Mouse (Mus musculus) embryonic stem cell, embryonic (primary cell): Measurements from ENCODE around the gene Hmgb1.

Experiments
- CTCF ChIA-PET, 4 experiments: fragments of 300-600 bp in 2 of 4; fragments of 350-600 bp in 2 of 4; sonication (Branson Sonifier 250); formaldehyde crosslinking; loops; one replicate each; lab custom pipeline; 2022; ENCODE audit warnings: inconsistent platforms in 2 of 4; lab: Charles Lee
- POLR2A ChIA-PET, 4 experiments: fragments of 300-600 bp in 2 of 4; fragments of 350-600 bp in 2 of 4; sonication (Branson Sonifier 250); formaldehyde crosslinking; loops; one replicate each; lab custom pipeline; 2022; ENCODE audit warnings: antibody characterized with exemption in 4 of 4, inconsistent platforms in 1 of 4; lab: Charles Lee

The Hmgb1 gene

DNA sequence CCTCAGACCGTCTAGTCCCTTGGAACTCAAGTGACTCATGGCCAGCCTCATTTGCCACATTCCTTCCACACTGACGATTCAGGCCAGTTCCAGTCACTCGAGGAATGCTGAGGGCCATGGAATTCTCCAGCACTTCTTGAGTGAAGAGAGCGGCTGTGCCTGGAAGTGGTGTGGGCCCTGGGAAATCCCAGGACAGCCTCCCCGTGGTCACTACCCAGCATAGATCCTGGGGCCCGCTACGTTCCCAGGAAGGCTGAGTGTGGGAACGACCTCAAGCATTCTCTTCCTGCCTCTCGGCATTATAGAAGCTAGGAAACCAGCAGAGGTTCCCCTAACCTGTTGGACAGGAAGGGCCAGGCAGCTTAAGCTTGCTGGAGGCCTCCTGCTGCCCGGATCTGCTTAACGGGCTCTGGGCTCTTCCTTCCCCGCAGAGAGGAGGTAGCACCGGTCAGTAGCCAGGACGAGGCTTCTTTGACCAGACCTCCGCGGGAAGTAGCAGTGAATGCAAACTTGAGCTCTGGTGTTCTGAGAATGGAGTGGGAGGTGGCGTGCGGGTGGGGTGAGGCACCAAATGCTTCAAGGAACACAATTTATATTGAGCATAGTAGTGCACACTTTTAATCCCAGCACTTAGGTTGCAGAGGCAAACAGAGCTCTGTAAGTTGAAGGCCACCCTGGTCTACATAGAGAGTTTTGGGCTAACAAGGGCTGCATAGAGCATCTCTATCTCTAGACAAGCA is 105.1 kb downstream of the Hmgb1 start:
- ChIA-PET POLR2A (interaction anchor here in 2 of 4 experiments (0.6 to 2.2 kb wide), 4 partner anchors 34 to 582 kb away, joined by 3 to 6 read pairs (median 4); no protein-coding TSS in a partner anchor), CTCF (interaction anchor here in 3 of 4 experiments (0.7 kb wide), 3 partner anchors 15 to 23 kb away, joined by 3 to 4 read pairs (median 3); no protein-coding TSS in a partner anchor)

- ChIA-PET POLR2A (interaction anchor here in 2 of 4 experiments (0.6 to 0.8 kb wide), 3 partner anchors 11 to 512 kb away, joined by 3 to 4 read pairs (median 3); no protein-coding TSS in a partner anchor), CTCF (interaction anchor here in 1 of 4 experiments (0.6 kb wide), 1 partner anchor 29 kb away, joined by 3 read pairs; no protein-coding TSS in a partner anchor)
Measured at GRCm38 (mm10) chr5:149077136-149077535, 107.2 kb downstream of the Hmgb1 start.

DNA sequence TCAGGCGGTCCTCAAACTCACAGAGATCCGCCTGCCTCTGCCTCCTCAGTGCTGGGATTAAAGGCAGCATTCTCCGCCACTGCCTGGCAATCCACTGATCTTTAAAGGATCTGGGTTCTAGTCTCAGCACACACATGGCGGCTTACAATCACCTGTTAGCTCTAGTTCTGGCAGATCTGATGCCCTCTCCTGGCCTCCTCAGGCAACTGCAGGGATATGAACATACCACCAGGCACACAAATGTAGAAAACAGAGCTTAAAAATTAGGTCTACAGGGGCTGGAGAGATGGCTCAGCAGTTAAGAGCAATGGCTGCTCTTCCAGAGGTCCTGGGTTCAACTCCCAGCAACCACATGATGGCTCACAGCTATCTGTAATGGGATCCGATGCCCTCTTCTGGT is 112.7 kb downstream of the Hmgb1 start:
- ChIA-PET POLR2A (interaction anchor here (0.5 to 1.4 kb wide), 15 partner anchors 17 to 459 kb away, joined by 3 to 15 read pairs (median 4); partner anchors contain the start of genes Hmgb1 (in 2 of the 4) and Uspl1 (in 2 of the 4)), CTCF (interaction anchor here (0.5 to 1.8 kb wide), 48 partner anchors 9 to 502 kb away, joined by 3 to 13 read pairs (median 4); partner anchors contain the start of genes Hmgb1 (in 1 of the 4) and Uspl1 (in 1 of the 4))

DNA sequence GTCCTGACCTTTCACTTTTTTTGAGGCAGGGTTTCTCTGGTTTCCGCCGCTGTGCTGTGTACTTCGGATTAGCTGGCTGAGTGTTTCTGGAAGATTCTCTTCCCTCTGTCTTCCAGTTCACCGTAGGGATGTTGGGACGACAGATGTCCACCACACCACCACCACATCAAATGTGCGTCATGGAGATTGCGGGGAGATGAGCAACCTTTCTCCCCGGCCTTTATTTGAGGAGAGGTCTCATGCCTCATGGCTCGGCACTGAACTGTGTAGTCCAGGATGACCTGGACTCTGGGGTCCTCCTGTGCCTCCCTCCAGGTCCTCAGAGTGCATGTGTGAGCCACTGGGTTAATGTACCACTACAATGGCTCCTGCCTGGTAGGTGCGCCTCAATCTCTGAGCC is 115.5 kb downstream of the Hmgb1 start:
- CTCF ChIA-PET, result interaction anchor here in 2 of 4 experiments (0.5 to 1.4 kb wide), 2 partner anchors 237 to 552 kb away, joined by 3 read pairs; no protein-coding TSS in a partner anchor
- POLR2A ChIA-PET, result interaction anchor here in 3 of 4 experiments (1.3 to 2.1 kb wide), 6 partner anchors 10 to 115 kb away, joined by 3 to 8 read pairs (median 4); partner anchors contain the start of genes Hmgb1 (in 1 of the 3) and Uspl1 (in 1 of the 3)

GRCm38 (mm10) chr5:149068247-149068740 is 116.0 kb downstream of the Hmgb1 start:
- CTCF ChIA-PET, result interaction anchor here in 3 of 4 experiments (0.5 to 1.4 kb wide), 5 partner anchors 33 to 552 kb away, joined by 3 read pairs; no protein-coding TSS in a partner anchor
- POLR2A ChIA-PET, result interaction anchor here in 3 of 4 experiments (0.7 to 2.1 kb wide), 11 partner anchors 10 to 115 kb away, joined by 3 to 8 read pairs (median 4); partner anchors contain the start of genes Hmgb1 (in 1 of the 3) and Uspl1 (in 1 of the 3)

DNA sequence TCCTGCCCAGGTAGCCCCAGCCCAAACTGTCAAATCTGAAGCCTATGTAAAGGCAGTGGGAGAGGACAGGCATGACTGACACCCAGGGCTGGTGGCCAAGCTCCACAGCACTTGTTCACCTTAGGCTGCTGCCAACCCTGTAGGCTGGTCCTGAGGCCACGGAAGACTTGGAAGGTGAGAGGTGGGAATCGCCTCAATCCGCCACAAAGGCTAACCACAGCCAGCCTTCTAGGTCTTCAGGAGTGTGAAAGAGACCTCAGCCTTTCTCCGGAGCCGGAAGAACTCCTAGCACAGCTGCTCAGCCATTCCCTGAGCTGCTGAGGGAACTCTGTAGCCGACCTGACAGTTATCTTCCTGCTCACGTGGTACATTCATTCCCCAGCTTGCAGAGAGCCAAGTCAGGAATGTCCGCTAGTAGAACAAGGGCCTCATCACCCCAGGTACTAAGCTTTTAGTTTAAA is 116.8 kb downstream of the Hmgb1 start:
- POLR2A ChIA-PET, result interaction anchor here in 2 of 4 experiments (0.7 to 2.1 kb wide), 12 partner anchors 9 to 117 kb away, joined by 3 to 8 read pairs (median 4); partner anchors contain the start of genes Hmgb1 (in 2 of the 2) and Uspl1 (in 2 of the 2)
- CTCF ChIA-PET, result interaction anchor here in 2 of 4 experiments (0.7 to 1.4 kb wide), 4 partner anchors 34 to 236 kb away, joined by 3 read pairs; no protein-coding TSS in a partner anchor

DNA sequence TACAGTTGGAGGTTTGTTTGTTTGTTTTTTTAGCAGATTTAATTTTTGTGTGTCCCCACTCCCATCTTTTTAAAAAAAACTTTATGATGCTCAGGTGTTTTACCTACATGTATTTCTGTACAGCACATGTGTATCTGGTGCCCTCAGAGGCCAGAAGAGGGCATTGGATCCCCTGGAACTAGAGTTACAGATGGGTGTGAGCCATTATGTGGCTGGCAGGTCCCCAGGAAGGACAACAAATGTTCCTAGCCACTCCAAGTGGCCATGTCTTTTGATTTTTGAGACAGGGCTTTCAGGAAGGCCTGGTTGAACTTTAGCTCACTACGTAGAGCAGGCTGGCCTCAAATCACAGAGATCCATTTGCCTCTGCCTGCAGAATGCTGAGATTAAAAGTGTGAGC is 121.5 kb downstream of the Hmgb1 start:
- CTCF ChIA-PET, result interaction anchor here in 3 of 4 experiments (0.6 to 2.3 kb wide), 4 partner anchors 9 to 1093 kb away, joined by 3 to 13 read pairs (median 4); no protein-coding TSS in a partner anchor
- POLR2A ChIA-PET, result interaction anchor here in 2 of 4 experiments (1.0 to 2.8 kb wide), 4 partner anchors 10 to 121 kb away, joined by 3 to 12 read pairs (median 4); partner anchors contain the start of genes Hmgb1 (in 1 of the 2) and Uspl1 (in 1 of the 2)

- POLR2A ChIA-PET, result interaction anchor here (0.6 to 3.4 kb wide), 50 partner anchors 8 to 564 kb away, joined by 3 to 24 read pairs (median 4); partner anchors contain the start of genes Hmgb1 (in 3 of the 4) and Uspl1 (in 3 of the 4)
- CTCF ChIA-PET, result interaction anchor here (0.5 to 1.4 kb wide), 5 partner anchors 18 to 95 kb away, joined by 3 to 4 read pairs (median 4); no protein-coding TSS in a partner anchor
Measured at GRCm38 (mm10) chr5:149053352-149054168, 130.7 kb downstream of the Hmgb1 start.

GRCm38 (mm10) chr5:149052421-149053338 is 131.6 kb downstream of the Hmgb1 start:
- ChIA-PET POLR2A (interaction anchor here (0.6 to 3.4 kb wide), 48 partner anchors 7 to 388 kb away, joined by 3 to 24 read pairs (median 4); partner anchors contain the start of genes Hmgb1 (in 3 of the 4) and Uspl1 (in 3 of the 4)), CTCF (interaction anchor here in 2 of 4 experiments (0.5 to 1.4 kb wide), 3 partner anchors 19 to 94 kb away, joined by 4 read pairs; no protein-coding TSS in a partner anchor)

DNA sequence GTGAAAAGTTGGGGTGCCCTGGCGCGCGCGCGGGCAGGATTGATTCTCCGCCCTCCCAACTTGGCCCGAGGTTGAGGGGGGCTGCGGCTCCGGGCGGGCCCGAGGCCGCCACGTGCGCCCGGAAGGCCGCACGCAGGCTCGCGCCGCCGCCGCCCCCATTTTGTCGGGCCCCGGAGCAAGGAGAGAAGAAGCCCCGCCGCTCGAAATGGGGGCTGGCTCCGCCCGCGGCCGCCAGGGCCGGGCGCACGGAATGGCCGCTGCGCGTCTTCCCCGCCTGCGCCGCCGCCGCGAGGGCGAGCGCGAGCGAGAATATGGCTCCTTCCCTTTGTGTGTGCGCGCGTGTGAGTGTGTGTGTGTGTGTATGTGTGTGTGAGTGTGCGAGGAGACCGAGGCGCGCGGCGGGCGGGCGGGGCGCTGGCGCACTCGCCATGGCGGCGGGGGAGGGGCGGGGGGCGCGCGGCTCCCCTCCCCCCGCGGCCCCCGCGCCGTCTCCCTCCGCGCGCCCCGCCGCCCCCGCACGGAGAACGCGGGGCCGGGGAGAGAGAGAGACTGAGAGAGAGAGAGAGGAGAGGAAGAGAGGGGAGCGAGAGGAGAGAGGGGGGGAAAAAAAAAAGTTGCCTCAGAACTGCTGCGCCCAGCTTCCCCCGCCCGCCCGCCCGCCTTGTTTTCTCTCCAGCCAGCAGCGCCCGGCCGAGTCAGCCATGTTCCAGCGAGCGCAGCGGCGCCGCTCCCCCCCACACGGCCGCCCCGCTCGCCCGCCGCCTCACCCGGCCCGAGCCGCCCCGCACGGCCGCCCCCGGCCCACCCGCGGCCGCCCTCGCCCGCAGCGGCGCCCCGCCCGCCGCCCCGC is 132.5 kb downstream of the Hmgb1 start:
- ChIA-PET CTCF (no interaction called here), POLR2A (interaction anchor here in 3 of 4 experiments (0.6 to 2.2 kb wide), 10 partner anchors 11 to 312 kb away, joined by 3 to 8 read pairs (median 4); no protein-coding TSS in a partner anchor)

DNA sequence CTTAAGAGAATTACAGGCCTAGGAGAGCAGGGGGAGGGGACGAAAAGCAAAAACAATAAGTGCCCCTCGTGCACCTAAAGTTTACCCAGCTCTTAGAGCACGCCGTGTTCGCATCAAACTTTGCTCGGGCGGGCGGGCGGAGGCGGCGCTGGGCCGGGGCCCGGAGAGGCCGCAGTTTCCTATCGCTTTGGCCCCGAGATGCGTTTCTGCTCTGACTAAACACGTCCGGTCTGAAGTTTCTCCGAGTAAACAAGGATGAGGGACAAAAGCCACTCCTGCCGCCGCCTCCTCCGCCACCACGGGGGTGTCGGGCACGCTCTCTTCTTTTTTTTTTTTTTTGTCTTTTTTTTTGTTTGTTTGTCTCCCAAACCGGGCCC is 133.1 kb downstream of the Hmgb1 start:
- POLR2A ChIA-PET, result interaction anchor here in 2 of 4 experiments (0.7 to 3.2 kb wide), 8 partner anchors 10 to 133 kb away, joined by 3 to 14 read pairs (median 4); partner anchors contain the start of genes Hmgb1 (in 1 of the 2) and Uspl1 (in 1 of the 2)
- CTCF ChIA-PET, result interaction anchor here in 1 of 4 experiments (0.6 kb wide), 1 partner anchor 270 kb away, joined by 3 read pairs; no protein-coding TSS in a partner anchor

- ChIA-PET POLR2A (interaction anchor here in 2 of 4 experiments (0.5 to 3.2 kb wide), 10 partner anchors 10 to 586 kb away, joined by 3 to 14 read pairs (median 4); partner anchors contain the start of genes Hmgb1 (in 1 of the 2) and Uspl1 (in 1 of the 2)), CTCF (interaction anchor here in 1 of 4 experiments (0.6 kb wide), 1 partner anchor 270 kb away, joined by 3 read pairs; no protein-coding TSS in a partner anchor)
Measured at GRCm38 (mm10) chr5:149050588-149051160, 133.6 kb downstream of the Hmgb1 start.

- ChIA-PET POLR2A (interaction anchor here in 2 of 4 experiments (0.6 to 3.2 kb wide), 10 partner anchors 18 to 241 kb away, joined by 3 to 14 read pairs (median 4); partner anchors contain the start of genes Hmgb1 (in 2 of the 2) and Uspl1 (in 2 of the 2)), CTCF (interaction anchor here in 1 of 4 experiments (0.6 kb wide), 1 partner anchor 70 kb away, joined by 4 read pairs; no protein-coding TSS in a partner anchor)
Measured at GRCm38 (mm10) chr5:149049435-149049834, 134.9 kb downstream of the Hmgb1 start.

DNA sequence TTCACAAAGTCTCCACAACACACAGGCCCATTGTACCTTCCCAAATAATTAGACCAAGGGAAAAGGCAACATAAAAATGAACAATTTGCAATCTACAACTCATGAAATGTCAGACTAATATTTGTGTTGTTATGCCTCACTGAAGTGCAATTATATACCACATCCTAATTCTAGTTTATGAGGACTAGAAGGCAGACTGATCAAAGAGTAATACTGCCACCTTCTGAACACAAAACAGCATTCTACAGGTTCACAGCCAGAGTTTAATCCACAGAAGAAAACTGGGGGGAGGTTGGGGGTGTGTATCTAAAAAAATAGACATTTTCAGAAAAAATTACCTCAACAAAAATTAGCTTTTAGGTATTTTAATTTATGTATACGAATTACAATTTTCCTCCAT is 135.3 kb downstream of the Hmgb1 start:
- ChIA-PET CTCF (no interaction called here), POLR2A (interaction anchor here in 2 of 4 experiments (0.7 to 3.2 kb wide), 5 partner anchors 19 to 241 kb away, joined by 3 to 14 read pairs (median 3); partner anchors contain the start of genes Hmgb1 (in 1 of the 2) and Uspl1 (in 1 of the 2))
